Mouse (Mus musculus) spleen, adult 2 months (tissue): ENCODE data around the gene Ndufa8. TPM values are rescaled to one million over a fixed set of nuclear protein-coding genes. Genes with fewer than 3 reads are reported as not detected.

Experiments
- DNase-seq, 2 experiments: peaks; one replicate each; pipeline versions ENCODE4 v3.0.0 to v3.0.0-alpha.2; 2012 to 2021; ENCODE audit warnings: low spot score in 2 of 2, low read depth in 1 of 2
- H3K27ac ChIP-seq: fragments of 200-500 bp; 2 replicates; pipeline ENCODE4 v1.5.1; 2012; ENCODE audit warnings: low read length, inconsistent platforms; ENCODE audit not compliant: insufficient read depth
- H3K27me3 ChIP-seq: fragments of 200-500 bp; 2 replicates; pipeline ENCODE4 v1.6.1; 2012; ENCODE audit warnings: mild to moderate bottlenecking, moderate library complexity, low read length, inconsistent platforms; ENCODE audit not compliant: control insufficient read depth, insufficient read depth
- H3K36me3 ChIP-seq: fragments of 200-500 bp; 2 replicates; pipeline ENCODE4 v1.6.1; 2012; ENCODE audit warnings: mild to moderate bottlenecking, low read length, inconsistent platforms; ENCODE audit not compliant: control insufficient read depth, insufficient read depth
- H3K4me1 ChIP-seq: fragments of 200-500 bp; 2 replicates; pipeline ENCODE4 v1.6.1; 2011; ENCODE audit warnings: inconsistent platforms; ENCODE audit not compliant: control insufficient read depth, insufficient read depth, insufficient read length
- H3K4me3 ChIP-seq: fragments of 200-500 bp; 2 replicates; pipeline ENCODE4 v1.5.1; 2011; ENCODE audit warnings: mild to moderate bottlenecking, inconsistent platforms; ENCODE audit not compliant: insufficient read depth, insufficient read length; ENCODE audit errors: extremely low read depth
- CTCF ChIP-seq: fragments of 200-500 bp; IDR thresholded peaks from 2 replicates; pipeline ENCODE4 v1.5.1; 2011; ENCODE audit warnings: mild to moderate bottlenecking, inconsistent platforms; ENCODE audit not compliant: insufficient read depth, insufficient read length, insufficient replicate concordance; ENCODE audit errors: extremely low read depth
- POLR2A ChIP-seq: fragments of 200-500 bp; IDR thresholded peaks from 2 replicates; pipeline ENCODE4 v1.6.1; 2011; ENCODE audit warnings: low read depth, low read length, inconsistent platforms
- WGBS: fragments of 180-500 bp; shearing (Covaris S2); methylation state at CpG from one replicate; pipeline ENCODE4 v1.1.7; 2018; 5-methylcytosine and 5-hydroxymethylcytosine counted together
- polyA plus RNA-seq: library from polyadenylated mRNA; depleted of rRNA; stranded (reverse); fragments of >200 nt; gene quantifications from 2 replicates; pipeline ENCODE4 v1.2.3, GENCODE M21; 2012

The Ndufa8 gene
- polyA plus RNA-seq, 1 experiment, result 28.5 TPM

DNA sequence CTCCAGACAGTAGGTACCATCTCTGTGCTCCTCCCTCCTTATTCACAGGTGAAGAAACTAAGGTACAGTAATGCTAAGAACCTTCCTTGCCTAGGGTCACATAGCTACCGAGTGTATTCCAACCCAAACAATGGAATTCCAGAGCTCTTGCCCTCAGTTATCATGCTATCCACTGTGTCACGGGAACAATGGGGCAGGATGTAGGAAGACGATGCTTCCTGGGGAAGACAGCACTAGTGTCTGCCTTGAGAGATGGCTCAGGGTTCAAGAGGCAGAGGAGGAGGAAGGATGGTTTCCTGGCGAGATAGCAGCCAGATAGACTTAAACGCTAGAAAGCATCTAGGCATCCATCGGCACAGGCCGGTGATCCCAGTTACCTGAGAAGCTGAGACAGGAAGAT, 16.3 kb downstream of the Ndufa8 start:
- TF ChIP-seq POLR2A (no peak), CTCF (no peak)
- Histone ChIP-seq H3K27me3 (no peaks in the 10 kb centered on the region), H3K27ac (no peak overlapping the region), H3K4me1 (no peaks in the 10 kb centered on the region), H3K4me3 (no peak overlapping the region), H3K36me3 (peaks cover 10% of the 10 kb centered on the region)
- no peak for DNase-seq
- WGBS, result 81% methylated on average over 7 of the region's 7 CpGs

DNA sequence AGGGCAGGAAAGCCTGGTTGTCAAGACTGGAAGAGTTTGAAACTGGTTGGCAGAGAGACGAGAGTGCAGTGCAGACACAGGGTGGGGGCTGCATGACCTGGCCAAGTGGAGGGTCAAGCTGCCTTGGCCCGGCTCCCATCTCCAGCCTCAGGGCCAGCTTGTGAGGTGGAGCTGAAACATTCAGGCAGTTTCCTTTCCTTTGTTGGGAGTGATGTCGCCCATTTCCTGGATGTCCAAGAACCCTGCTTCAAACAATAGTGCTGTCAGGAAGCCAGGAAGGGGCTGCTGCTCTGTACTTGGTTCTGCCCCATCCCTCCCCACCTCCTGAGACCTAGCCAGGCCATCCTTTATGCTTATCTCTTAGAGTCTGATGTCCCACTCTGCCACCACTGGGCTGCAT, 25.9 kb downstream of the Ndufa8 start:
- Histone ChIP-seq H3K36me3 (no peaks in the 10 kb centered on the region), H3K4me3 (no peak overlapping the region), H3K27me3 (no peaks in the 10 kb centered on the region), H3K4me1 (no peaks in the 10 kb centered on the region), H3K27ac (no peak overlapping the region)
- WGBS, result 77% methylated on average over 3 of the region's 3 CpGs
- DNase-seq, result no peak
- no peak for TF ChIP-seq CTCF
- TF ChIP-seq POLR2A, result no peak

DNA sequence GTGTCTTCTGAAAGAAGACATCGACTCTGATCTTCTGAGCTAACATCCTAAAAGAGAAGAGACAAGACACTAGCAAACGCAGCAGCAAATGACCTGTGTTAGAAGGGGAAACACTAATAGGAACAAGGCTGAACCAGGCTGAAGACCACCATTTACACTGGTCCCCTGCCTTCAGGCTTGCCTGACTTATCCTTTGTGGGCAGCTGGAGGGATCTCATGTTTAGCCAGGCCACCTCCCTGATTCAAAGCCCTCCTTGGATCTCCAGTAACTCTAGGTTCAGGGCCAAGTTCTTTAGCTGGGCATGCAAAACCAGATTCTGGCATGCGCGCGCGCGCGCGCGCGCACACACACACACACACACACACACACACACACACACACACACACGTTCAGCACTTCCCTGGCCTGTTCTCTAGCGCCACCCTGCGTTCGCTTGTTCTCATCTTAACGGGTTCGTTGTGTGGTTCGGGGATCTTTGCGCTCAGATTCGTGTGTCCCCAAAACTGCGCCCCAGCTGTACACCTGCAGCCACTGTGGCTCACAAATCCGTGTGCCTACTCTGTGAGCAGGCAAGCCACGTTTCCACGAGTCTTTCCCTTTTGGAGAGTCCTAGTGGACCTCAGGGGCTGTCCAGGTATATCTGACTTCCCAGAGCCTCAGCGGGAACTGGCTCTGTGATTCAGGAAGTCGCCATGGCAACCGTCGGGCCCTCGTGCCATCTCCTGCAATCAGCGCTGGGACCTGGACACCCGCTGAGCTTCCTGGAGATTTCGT, 27.6 kb downstream of the Ndufa8 start:
- no peak overlapping the region for H3K4me3 ChIP-seq

DNA sequence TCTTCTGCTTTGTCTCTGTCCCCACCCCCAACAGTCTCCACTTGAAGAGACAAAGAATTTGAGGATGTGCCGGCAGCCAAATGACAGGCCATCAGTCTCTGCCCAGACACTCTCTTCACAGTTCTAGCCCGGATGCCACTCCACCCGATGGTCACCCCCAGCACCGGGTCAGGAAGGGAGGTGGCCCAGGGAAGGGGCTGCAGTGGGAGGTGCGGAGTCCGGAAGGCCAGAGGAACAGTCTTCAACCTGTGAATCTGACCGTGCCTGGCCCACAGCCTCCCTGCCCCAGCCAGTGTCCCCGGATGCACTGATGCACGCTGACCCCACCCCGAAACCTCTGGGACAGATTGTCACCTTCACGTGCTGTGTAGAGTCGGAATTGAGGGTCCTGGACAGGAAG, 36.2 kb downstream of the Ndufa8 start:
- no peak for DNase-seq
- 75% methylated on average over 12 of the region's 12 CpGs for WGBS
- Histone ChIP-seq H3K27ac (no peak overlapping the region), H3K4me3 (no peak overlapping the region), H3K27me3 (peaks cover 8% of the 10 kb centered on the region), H3K36me3 (no peaks in the 10 kb centered on the region), H3K4me1 (no peaks in the 10 kb centered on the region)
- TF ChIP-seq CTCF (no peak), POLR2A (no peak)

More for the DNA sequence above, 27.6 kb downstream of the Ndufa8 start:
- WGBS, result 21% methylated on average over 32 of the region's 32 CpGs
- no peak overlapping the region for H3K27ac ChIP-seq
- H3K36me3 ChIP-seq, result no peaks in the 10 kb centered on the region
- no peaks in the 10 kb centered on the region for H3K27me3 ChIP-seq
- TF ChIP-seq POLR2A (no peak), CTCF (peak; percentile 8; the same call in 1 of the 2 replicates)
- H3K4me1 ChIP-seq, result no peaks in the 10 kb centered on the region
- DNase-seq, result peak; percentile 9 to 14

DNA sequence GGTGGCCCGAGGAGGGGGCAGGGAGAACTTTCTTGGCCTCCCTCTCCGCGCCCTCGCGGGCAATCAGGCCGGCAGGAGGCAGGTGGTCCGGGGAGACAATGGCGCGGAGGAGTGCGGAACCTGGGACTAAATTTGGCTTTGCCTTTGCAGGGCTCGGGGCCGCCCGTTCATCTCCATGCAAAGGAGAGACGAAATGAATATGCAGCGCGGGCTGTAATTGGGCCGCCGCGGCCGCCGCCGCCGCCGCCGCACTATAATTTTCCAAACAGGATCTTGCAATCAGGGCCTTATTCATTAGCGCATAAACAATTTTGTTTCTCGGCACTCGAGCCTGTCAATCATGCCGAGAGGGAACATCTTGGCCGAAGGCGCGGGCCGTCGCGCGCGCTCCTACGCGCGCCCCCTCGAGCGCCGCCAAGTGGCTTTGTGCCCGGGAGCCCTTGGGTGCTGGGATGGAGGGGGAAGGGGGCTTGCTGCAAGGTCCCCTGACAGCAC, 37.8 kb downstream of the Ndufa8 start:
- Histone ChIP-seq H3K4me1 (no peaks in the 10 kb centered on the region), H3K27me3 (peaks cover 8% of the 10 kb centered on the region), H3K36me3 (no peaks in the 10 kb centered on the region), H3K4me3 (no peak overlapping the region), H3K27ac (no peak overlapping the region)
- TF ChIP-seq CTCF (no peak), POLR2A (no peak)
- DNase-seq, result no peak
- 3% methylated on average over 44 of the region's 44 CpGs for WGBS

DNA sequence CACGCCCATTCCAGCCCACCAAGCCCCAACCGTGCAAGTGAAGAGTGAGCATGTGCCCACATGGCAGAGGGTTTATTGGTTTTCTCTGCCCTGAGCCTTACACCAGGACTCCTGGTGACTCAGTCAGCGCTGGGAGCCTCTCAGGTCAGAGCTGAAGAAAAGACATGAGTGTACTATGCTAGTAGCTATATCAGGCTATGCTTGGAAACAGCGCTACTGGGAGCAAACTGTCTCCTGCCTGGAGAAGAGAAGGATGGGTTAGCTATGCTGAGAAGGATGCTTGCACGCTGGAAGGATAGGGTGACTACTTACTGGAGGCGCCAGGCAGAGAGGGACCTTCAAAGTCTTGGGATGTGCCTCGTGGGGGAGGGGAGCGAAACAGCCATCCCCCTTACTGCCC, 38.6 kb downstream of the Ndufa8 start:
- H3K4me1 ChIP-seq, result no peaks in the 10 kb centered on the region
- no peak overlapping the region for H3K4me3 ChIP-seq
- 84% methylated on average over 8 of the region's 8 CpGs for WGBS
- peaks cover 8% of the 10 kb centered on the region for H3K27me3 ChIP-seq
- H3K27ac ChIP-seq, result no peak overlapping the region
- no peaks in the 10 kb centered on the region for H3K36me3 ChIP-seq
- DNase-seq, result no peak
- TF ChIP-seq CTCF (no peak), POLR2A (no peak)

DNA sequence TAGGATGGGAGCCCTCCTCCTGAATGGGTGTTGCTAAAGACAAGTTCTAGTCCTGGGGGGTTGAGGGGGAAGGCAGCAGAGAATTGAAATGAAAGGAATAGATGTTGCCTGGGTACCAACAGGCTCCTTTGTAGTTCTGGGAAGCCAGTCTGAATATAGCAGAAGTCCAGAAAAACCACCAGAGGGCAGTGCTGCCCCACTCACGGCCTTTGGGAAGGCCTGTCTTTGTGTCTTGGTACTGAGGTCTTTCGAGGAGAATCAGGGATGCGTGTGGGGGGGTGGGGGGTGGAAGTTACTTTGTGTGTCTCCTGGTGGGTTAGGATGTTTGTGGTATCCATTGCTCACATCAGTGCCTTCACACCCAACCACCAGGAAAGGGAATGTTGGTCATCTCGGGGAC, 39.8 kb downstream of the Ndufa8 start:
- TF ChIP-seq CTCF, result peak; percentile 80; the same call in 1 of the 2 replicates
- TF ChIP-seq POLR2A, result no peak
- Histone ChIP-seq H3K4me3 (no peak overlapping the region), H3K4me1 (no peaks in the 10 kb centered on the region), H3K36me3 (no peaks in the 10 kb centered on the region), H3K27me3 (peaks cover 8% of the 10 kb centered on the region), H3K27ac (no peak overlapping the region)
- 23% methylated on average over 4 of the region's 4 CpGs for WGBS
- peak; percentile 7 to 54 for DNase-seq
